Mouse (Mus musculus): ENCODE data around the gene AL732309.1. TPM values are rescaled to one million over a fixed set of nuclear protein-coding genes. Genes with fewer than 3 reads are reported as not detected.

The AL732309.1 gene
- total RNA-seq, 2 experiments from 2014 or later = 1.9 to 2.4 TPM

GRCm38 (mm10) chr2:25240310-25240709 lies 6.4 kb downstream of the AL732309.1 start:
- DNase-seq = no peak

GRCm38 (mm10) chr2:25239766-25240165 lies 6.9 kb downstream of the AL732309.1 start:
- no peak for DNase-seq

- DNase-seq = no peak
Measured at GRCm38 (mm10) chr2:25238106-25238505, 8.6 kb downstream of the AL732309.1 start.

GRCm38 (mm10) chr2:25237522-25237921 lies 9.1 kb downstream of the AL732309.1 start:
- no peak for DNase-seq

- no peak for DNase-seq
Measured at GRCm38 (mm10) chr2:25236614-25237013, 10.0 kb downstream of the AL732309.1 start, which contains the start of gene Rnf224. Gene Rnf224, minus strand, starts transcription at chr2:25236787.

GRCm38 (mm10) chr2:25234551-25235220 lies 12.0 kb downstream of the AL732309.1 start:
- DNase-seq = no peak

GRCm38 (mm10) chr2:25234050-25234449 lies 12.6 kb downstream of the AL732309.1 start, which contains the start of gene Slc34a3:
Gene Slc34a3, minus strand, starts transcription at chr2:25234364.
- DNase-seq = no peak

- no peak for DNase-seq
Measured at GRCm38 (mm10) chr2:25233421-25233820, 13.2 kb downstream of the AL732309.1 start.

GRCm38 (mm10) chr2:25231038-25231437 lies 15.6 kb downstream of the AL732309.1 start:
- DNase-seq = no peak

GRCm38 (mm10) chr2:25230581-25230980 lies 16.1 kb downstream of the AL732309.1 start:
- no peak for DNase-seq

- DNase-seq = no peak
Measured at GRCm38 (mm10) chr2:25229582-25229981, 17.1 kb downstream of the AL732309.1 start.

- no peak for DNase-seq
Measured at GRCm38 (mm10) chr2:25228995-25229530, 17.6 kb downstream of the AL732309.1 start.

GRCm38 (mm10) chr2:25228431-25228889 lies 18.2 kb downstream of the AL732309.1 start:
- peak; percentile 91 to 92 for DNase-seq

GRCm38 (mm10) chr2:25227406-25227805 lies 19.3 kb downstream of the AL732309.1 start:
- DNase-seq = no peak

GRCm38 (mm10) chr2:25226864-25227263 lies 19.8 kb downstream of the AL732309.1 start:
- DNase-seq = no peak

- DNase-seq = peak in 1 of 2 experiments; percentile 34
Measured at GRCm38 (mm10) chr2:25225811-25226379, 20.8 kb downstream of the AL732309.1 start.

GRCm38 (mm10) chr2:25224766-25225752 lies 21.6 kb downstream of the AL732309.1 start:
- DNase-seq = peak; percentile 98 to 100

- no peak for DNase-seq
Measured at GRCm38 (mm10) chr2:25224492-25224765, 22.2 kb downstream of the AL732309.1 start, which contains the start of gene Tubb4b. Gene Tubb4b, minus strand, starts transcription at chr2:25224702.

GRCm38 (mm10) chr2:25223681-25224491 lies 22.8 kb downstream of the AL732309.1 start:
- peak; percentile 86 to 92 for DNase-seq

- DNase-seq = no peak
Measured at GRCm38 (mm10) chr2:25221331-25221772, 25.3 kb downstream of the AL732309.1 start.

- no peak for DNase-seq
Measured at GRCm38 (mm10) chr2:25218445-25218844, 28.2 kb downstream of the AL732309.1 start, which contains the start of gene Fam166a. Gene Fam166a, plus strand, starts transcription at chr2:25218745.

Measured in heart, adult 18-20 months (tissue).